Mouse (Mus musculus) C2C12 (cell line): ENCODE results near the gene Psmd2.

Experiments used
- CEBPB ChIP-seq: IDR thresholded peaks from one replicate; pipeline ENCODE4 v1.6.1; 2011; ENCODE audit warnings: low read depth, mild to moderate bottlenecking, control low read depth, moderate library complexity
- CTCF ChIP-seq: IDR thresholded peaks from one replicate; pipeline ENCODE4 v1.5.1; 2011; ENCODE audit not compliant: control insufficient read depth, insufficient read depth, insufficient read length
- FOSL1 ChIP-seq: IDR thresholded peaks from one replicate; pipeline ENCODE4 v1.8.0; 2011; ENCODE audit warnings: mild to moderate bottlenecking, low read length; ENCODE audit not compliant: poor library complexity, insufficient read depth, severe bottlenecking
- MAX ChIP-seq: IDR thresholded peaks from one replicate; pipeline ENCODE4 v1.6.1; 2011; ENCODE audit warnings: mild to moderate bottlenecking, control low read depth
- MYOD1 ChIP-seq: IDR thresholded peaks from one replicate; pipeline ENCODE4 v1.6.1; 2011; ENCODE audit warnings: low read depth; ENCODE audit not compliant: control insufficient read depth, insufficient read length
- MYOG ChIP-seq: IDR thresholded peaks from one replicate; pipeline ENCODE4 v1.6.1; 2011; ENCODE audit not compliant: control insufficient read depth, insufficient read length; ENCODE audit errors: extremely low read depth

DNA sequence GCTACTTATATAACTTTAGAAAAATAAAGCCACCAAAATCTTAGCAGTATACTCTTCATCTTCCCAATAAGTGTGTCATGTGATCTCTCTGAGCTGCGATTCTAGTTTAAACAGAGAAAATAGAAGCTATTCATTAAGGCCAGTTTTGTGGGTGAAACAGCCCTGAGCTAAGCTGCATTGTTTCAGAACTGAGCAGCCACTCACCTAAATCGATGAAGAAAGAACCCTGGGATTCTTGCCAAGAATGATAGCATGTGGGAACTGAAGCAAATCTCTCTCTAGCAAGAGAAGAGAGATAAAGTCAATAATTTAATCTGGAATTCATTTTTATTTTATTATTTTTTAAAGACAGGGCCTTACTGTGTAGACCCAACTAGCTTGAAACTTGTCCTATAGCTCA lies 28.2 kb upstream of the Psmd2 start:
- TF ChIP-seq CTCF (no peak), MYOG (no peak), MYOD1 (no peak), MAX (no peak), CEBPB (no peak), FOSL1 (no peak)
